Mouse (Mus musculus) liver, postnatal 0 days (tissue): ENCODE results near the gene Tmem26. TPM values are rescaled to one million over a fixed set of nuclear protein-coding genes. Genes with fewer than 3 reads are reported as not detected.

Source experiments
- ATAC-seq: fragments of 200-750 bp; cut with Nextera tagmentation; 2 replicates; pipeline ENCODE4 v1.8.0; 2017; ENCODE audit warnings: mild to moderate bottlenecking, moderate library complexity
- DNase-seq: peaks from one replicate; pipeline ENCODE4 v3.0.0-alpha.2; 2016
- H3K27ac ChIP-seq: fragments of 300-500 bp; sonication (generic); 2 replicates; pipeline ENCODE4 v1.5.1; 2014; ENCODE audit warnings: antibody characterized with exemption, moderate library complexity, mild to moderate bottlenecking, low read depth
- H3K27me3 ChIP-seq: fragments of 300-500 bp; sonication (generic); 2 replicates; pipeline ENCODE4 v1.6.1; 2014; ENCODE audit warnings: low read length, control low read depth, mixed read lengths; ENCODE audit not compliant: insufficient read depth
- H3K36me3 ChIP-seq: fragments of 300-500 bp; sonication (generic); replicated peaks from 2 replicates; pipeline ENCODE4 v1.6.1; 2014; ENCODE audit warnings: mild to moderate bottlenecking, control low read depth, low read length, moderate library complexity, mixed read lengths; ENCODE audit not compliant: insufficient read depth
- H3K4me1 ChIP-seq: fragments of 300-500 bp; sonication (generic); 2 replicates; pipeline ENCODE4 v1.6.1; 2014; ENCODE audit warnings: antibody characterized with exemption, mild to moderate bottlenecking, control low read depth; ENCODE audit not compliant: insufficient read depth
- H3K4me2 ChIP-seq: fragments of 300-500 bp; sonication (generic); 2 replicates; pipeline ENCODE4 v1.6.1; 2014; ENCODE audit warnings: low read depth, mild to moderate bottlenecking, low read length, moderate library complexity, mixed read lengths
- H3K4me3 ChIP-seq: fragments of 300-500 bp; sonication (generic); 2 replicates; pipeline ENCODE4 v1.5.1; 2014; ENCODE audit warnings: low read depth, low read length
- H3K9ac ChIP-seq: fragments of 300-500 bp; sonication (generic); replicated peaks from 2 replicates; pipeline ENCODE4 v1.6.1; 2014; ENCODE audit warnings: mild to moderate bottlenecking, moderate library complexity
- H3K9me3 ChIP-seq: fragments of 300-500 bp; sonication (generic); 2 replicates; pipeline ENCODE4 v1.6.1; 2016; ENCODE audit warnings: mild to moderate bottlenecking, control low read depth, low read length, mixed read lengths
- CTCF ChIP-seq: sonication (generic); IDR thresholded peaks from 2 replicates; pipeline ENCODE4 v1.5.1; 2016; ENCODE audit warnings: antibody characterized with exemption, low read depth
- EP300 ChIP-seq: IDR thresholded peaks from 2 replicates; pipeline ENCODE4 v1.6.1; 2016; ENCODE audit warnings: antibody characterized with exemption, low read depth, mild to moderate bottlenecking
- WGBS: fragments of 180-500 bp; shearing (Covaris S2); extraction: QIAGEN DNeasy Blood & Tissue Kit; methylation state at CpG from one replicate; pipeline ENCODE4 v1.1.7; 2014; ENCODE audit not compliant: insufficient replicate concordance; 5-methylcytosine and 5-hydroxymethylcytosine counted together
- polyA plus RNA-seq: library from polyadenylated mRNA; unstranded; fragments of >200 nt; fragmentation: Nextera tagmentation; extraction: Ambion mirVana; gene quantifications from 2 replicates; pipeline ENCODE4 v1.2.1, GENCODE M21; 2015

Gene Tmem26
- polyA plus RNA-seq, 1 experiment from 2014 or later = 1.7 TPM

- TF ChIP-seq CTCF (no peak), EP300 (no peak)
- no peak for ATAC-seq
- H3K27me3 ChIP-seq = no peaks in the 10 kb centered on the region
- H3K36me3 ChIP-seq = no peaks in the 10 kb centered on the region
- 85% methylated on average over 3 of the region's 3 CpGs for WGBS
- no peak for DNase-seq
- no peak overlapping the region for H3K4me3 ChIP-seq
- no peaks in the 10 kb centered on the region for H3K4me1 ChIP-seq
- H3K9me3 ChIP-seq = no peaks in the 10 kb centered on the region
- H3K9ac ChIP-seq = no peak overlapping the region
- H3K27ac ChIP-seq = no peak overlapping the region
- H3K4me2 ChIP-seq = no peak overlapping the region
Observed at GRCm38 (mm10) chr10:68715396-68715795, 8.1 kb upstream of the Tmem26 start.

GRCm38 (mm10) chr10:68718375-68718774 is 5.1 kb upstream of the Tmem26 start:
- no peaks in the 10 kb centered on the region for H3K27me3 ChIP-seq
- no peaks in the 10 kb centered on the region for H3K9me3 ChIP-seq
- H3K4me3 ChIP-seq = no peak overlapping the region
- H3K4me1 ChIP-seq = peaks cover under 1% of the 10 kb centered on the region; the same call in 1 of the 2 replicates
- DNase-seq (no peak), ATAC-seq (no peak)
- TF ChIP-seq CTCF (no peak), EP300 (no peak)
- H3K4me2 ChIP-seq = no peak overlapping the region
- H3K9ac ChIP-seq = no peak overlapping the region
- 73% methylated on average over 3 of the region's 3 CpGs for WGBS
- H3K36me3 ChIP-seq = no peaks in the 10 kb centered on the region
- H3K27ac ChIP-seq = no peak overlapping the region

- Histone ChIP-seq H3K4me2 (no peak overlapping the region), H3K4me1 (peaks cover 13% of the 10 kb centered on the region), H3K9ac (no peak overlapping the region), H3K36me3 (no peaks in the 10 kb centered on the region), H3K4me3 (no peak overlapping the region), H3K27ac (no peak overlapping the region), H3K9me3 (no peaks in the 10 kb centered on the region), H3K27me3 (peaks cover 10% of the 10 kb centered on the region; the same call in 1 of the 2 replicates)
- no peak for ATAC-seq
- no peak for DNase-seq
- 50% methylated on average over 5 of the region's 5 CpGs for WGBS
- TF ChIP-seq CTCF (no peak), EP300 (no peak)
Observed at GRCm38 (mm10) chr10:68720887-68721400, 2.5 kb upstream of the Tmem26 start.

- Histone ChIP-seq H3K9ac (no peak overlapping the region), H3K27ac (no peak overlapping the region), H3K9me3 (no peaks in the 10 kb centered on the region), H3K4me1 (peaks cover 13% of the 10 kb centered on the region), H3K4me2 (no peak overlapping the region), H3K27me3 (peaks cover 10% of the 10 kb centered on the region; the same call in 1 of the 2 replicates), H3K4me3 (0 out of 2 replicates have a peak overlapping the region, but pooled peaks have one; percentile 36), H3K36me3 (no peaks in the 10 kb centered on the region)
- DNase-seq (peak; percentile 17), ATAC-seq (no peak)
- WGBS = 45% methylated on average over 7 of the region's 7 CpGs
- TF ChIP-seq EP300 = no peak
- no peak for TF ChIP-seq CTCF
Observed at GRCm38 (mm10) chr10:68723015-68723414, 431 bp upstream of the Tmem26 start.

- WGBS = under 1% methylated on average over 11 of the region's 11 CpGs
- 0 out of 2 replicates have a peak, but pooled peaks have one; percentile 13 for ATAC-seq
- no peaks in the 10 kb centered on the region for H3K9me3 ChIP-seq
- H3K9ac ChIP-seq = peak overlapping the region; percentile 22
- H3K36me3 ChIP-seq = no peaks in the 10 kb centered on the region
- no peak overlapping the region for H3K27ac ChIP-seq
- DNase-seq = peak; percentile 29
- peaks cover 13% of the 10 kb centered on the region for H3K4me1 ChIP-seq
- peaks cover 10% of the 10 kb centered on the region; the same call in 1 of the 2 replicates for H3K27me3 ChIP-seq
- peak overlapping the region; percentile 70 for H3K4me2 ChIP-seq
- peak overlapping the region; percentile 36 for H3K4me3 ChIP-seq
- TF ChIP-seq CTCF (no peak), EP300 (no peak)
Observed at GRCm38 (mm10) chr10:68724361-68724720, 895 bp downstream of the Tmem26 start.

GRCm38 (mm10) chr10:68727464-68727863 is 4.0 kb downstream of the Tmem26 start:
- WGBS = 76% methylated on average over 5 of the region's 5 CpGs
- no peak for DNase-seq
- no peaks in the 10 kb centered on the region for H3K36me3 ChIP-seq
- peaks cover 13% of the 10 kb centered on the region for H3K4me1 ChIP-seq
- H3K27ac ChIP-seq = no peak overlapping the region
- H3K9ac ChIP-seq = no peak overlapping the region
- no peak overlapping the region for H3K4me3 ChIP-seq
- no peak overlapping the region for H3K4me2 ChIP-seq
- no peaks in the 10 kb centered on the region for H3K9me3 ChIP-seq
- no peak for TF ChIP-seq CTCF
- no peak for TF ChIP-seq EP300
- no peak for ATAC-seq
- H3K27me3 ChIP-seq = peaks cover 10% of the 10 kb centered on the region; the same call in 1 of the 2 replicates
